Comparison of ENCODE assay signal across 8 mouse cellular contexts in the genomic region with DNA sequence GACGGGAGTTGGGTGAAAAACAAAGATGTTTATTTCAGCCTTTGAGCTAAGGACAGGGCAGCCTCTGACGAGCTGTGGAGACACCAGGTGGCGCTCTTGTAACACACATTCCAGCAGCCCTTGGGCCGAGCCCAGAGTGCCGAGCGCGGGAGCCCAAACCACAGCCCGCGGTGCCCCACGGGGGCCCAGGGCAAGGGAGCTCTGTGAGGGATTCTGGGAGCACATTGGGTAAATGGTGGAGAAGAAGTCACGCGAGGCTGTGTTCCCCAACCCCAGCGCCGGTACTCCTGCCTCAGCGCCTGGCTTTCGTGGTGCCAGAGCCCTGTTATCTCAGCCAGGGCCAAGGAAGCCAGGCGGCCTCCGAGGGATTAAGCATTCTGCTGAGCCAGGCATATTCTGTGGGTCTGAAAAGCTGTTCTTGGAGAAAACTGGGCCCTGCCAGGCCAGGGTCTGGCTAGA. TPM values are rescaled to one million over a fixed set of nuclear protein-coding genes. Genes with fewer than 3 reads are reported as not detected.
DNase-seq lines count a peak whose midpoint lies in the region; ATAC-seq lines count a peak whose summit lies in the region.

No protein-coding gene starts in this region.

- no peaks in the 10 kb centered on the region for H3K36me3 ChIP-seq in hindbrain, embryonic 12.5 days

- ATAC-seq in hindbrain, embryonic 12.5 days (ENCODE audit: low FRiP score), result peak; percentile 86

- H3K27ac ChIP-seq in hindbrain, embryonic 12.5 days, result peak overlapping the region; percentile 36

- peak overlapping the region; percentile 36 for H3K9ac ChIP-seq in hindbrain, embryonic 12.5 days

- H3K27me3 ChIP-seq in hindbrain, embryonic 12.5 days, result peaks cover 23% of the 10 kb centered on the region

- peak; percentile 87 for DNase-seq in NIH3T3 (ENCODE audit: low read depth)
- peak; percentile 93 to 94 for DNase-seq in cerebellum, postnatal 10 days
- DNase-seq in frontal cortex, postnatal 14 days (ENCODE audit: low spot score in 2 of 2), result peak; percentile 39 to 76
- peak; percentile 92 to 93 for DNase-seq in layer of hippocampus, postnatal 10 days (ENCODE audit: low spot score in 2 of 2)
- DNase-seq in lung, postnatal 10 days, result peak; percentile 90
- peak; percentile 85 for DNase-seq in ovary, postnatal 36 days (ENCODE audit: low spot score)
- DNase-seq in thymus, postnatal 14 days, result peak; percentile 84

- H3K4me2 ChIP-seq in hindbrain, embryonic 12.5 days (replicated peaks), result peak overlapping the region; percentile 51

- H3K4me1 ChIP-seq in hindbrain, embryonic 12.5 days, result peaks cover 26% of the 10 kb centered on the region

- H3K4me3 ChIP-seq in hindbrain, embryonic 12.5 days, result peak overlapping the region; percentile 11

- WGBS in hindbrain, embryonic 12.5 days, result 2% methylated on average over 18 of the region's 18 CpGs

- no peaks in the 10 kb centered on the region for H3K9me3 ChIP-seq in hindbrain, embryonic 12.5 days (replicated peaks)

RNA-seq across cellular contexts. Expression of gene Kcnq1, which starts 47.8 kb away (rescaled TPM):
- polyA plus RNA-seq in hindbrain, embryonic 12.5 days (2016; fragmentation: Nextera tagmentation; extraction: Ambion mirVana), result 1.0 and 2.0 TPM in 2 replicates
- 1 to 10 TPM; 1.0 to 2.3 TPM for total RNA-seq in layer of hippocampus, postnatal 10 days (2021)

RNA-seq across cellular contexts. Expression of gene Trpm5, which starts 59.5 kb away (rescaled TPM):
- polyA plus RNA-seq in hindbrain, embryonic 12.5 days (2016; fragmentation: Nextera tagmentation; extraction: Ambion mirVana), result 3.1 and 3.4 TPM in 2 replicates
- under 1 TPM; 0.31 to 0.59 TPM for total RNA-seq in layer of hippocampus, postnatal 10 days (2021)

Comparison
In these comparisons a context has a peak if more than half of its experiments do, and no peak if none do; other contexts are left out.
1. Peak in every context shown above with its lines: DNase-seq, ATAC-seq, H3K4me3 ChIP-seq and H3K27ac ChIP-seq.